Mouse (Mus musculus): ENCODE results near the gene Eif3l. TPM values are rescaled to one million over a fixed set of nuclear protein-coding genes. Genes with fewer than 3 reads are reported as not detected.

The Eif3l gene
- 232 and 241 TPM in 2 replicates for polyA plus RNA-seq (2016; fragmentation: Nextera tagmentation; extraction: Ambion mirVana)

- WGBS: 1% methylated on average over 49 of the region's 49 CpGs
- H3K4me2 ChIP-seq: peak within 1 kb of the TSS; percentile 94
- H3K9me3 ChIP-seq: no peaks in the 10 kb centered on the region
- H3K27me3 ChIP-seq: no peaks in the 10 kb centered on the region
- H3K36me3 ChIP-seq: peaks cover 37% of the 10 kb centered on the region
- H3K4me3 ChIP-seq (replicated peaks): peak within 1 kb of the TSS; percentile 92
- H3K27ac ChIP-seq: peak within 1 kb of the TSS; percentile 87
- ATAC-seq (ENCODE audit: insufficient number of reproducible peaks, insufficient read depth, low FRiP score, low TSS enrichment, low read depth): peak; percentile 82; the same call in 1 of the 2 replicates
- peaks cover 17% of the 10 kb centered on the region for H3K4me1 ChIP-seq (replicated peaks)
- H3K9ac ChIP-seq (replicated peaks): peak within 1 kb of the TSS; percentile 86
Measured at GRCm38 (mm10) chr15:79074913-79075532, at the start of gene Eif3l. Gene Eif3l (plus strand): TSS chr15:79075179.

DNA sequence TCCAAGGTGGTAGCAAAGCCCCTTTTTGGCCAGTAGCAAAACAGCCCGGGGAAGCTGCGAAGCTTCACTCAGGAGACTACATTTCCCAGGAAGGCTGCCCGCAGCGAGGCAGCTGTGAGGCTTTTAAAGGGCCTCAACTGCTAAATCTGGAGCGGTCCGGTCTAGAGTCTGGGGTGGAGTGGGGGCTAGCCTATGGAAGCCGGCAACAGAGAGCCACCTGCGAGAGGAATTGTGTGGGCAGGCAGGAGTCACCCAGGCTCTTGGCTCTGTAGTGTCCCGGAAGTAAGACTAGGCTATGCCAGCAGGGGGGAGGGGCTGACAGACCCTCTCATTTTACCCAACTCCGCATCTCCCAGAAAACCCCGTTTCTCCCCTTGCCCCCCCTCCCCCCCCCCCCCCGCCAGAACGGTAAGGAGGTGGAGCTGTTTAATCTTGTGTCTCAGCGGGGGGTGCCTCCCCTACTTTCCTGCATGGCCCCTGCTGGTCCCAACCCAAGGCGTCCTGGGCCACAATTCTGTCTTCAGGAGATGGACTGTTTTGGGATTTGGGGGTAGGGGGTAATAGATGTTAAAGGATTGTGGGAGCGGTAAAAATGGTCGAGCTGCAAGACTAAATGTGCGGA lies 49.2 kb upstream of the Eif3l start:
- Histone ChIP-seq H3K4me3 (replicated peaks) (peak overlapping the region; percentile 17; the same call in 1 of the 2 replicates), H3K9ac (replicated peaks) (peak overlapping the region; percentile 42; the same call in 1 of the 2 replicates), H3K4me1 (replicated peaks) (peaks cover 36% of the 10 kb centered on the region), H3K27ac (no peak overlapping the region), H3K4me2 (peak overlapping the region; percentile 47), H3K36me3 (no peaks in the 10 kb centered on the region), H3K9me3 (no peaks in the 10 kb centered on the region), H3K27me3 (no peaks in the 10 kb centered on the region; the same call in 1 of the 2 replicates)
- 11% methylated on average over 14 of the region's 18 CpGs for WGBS
- ATAC-seq (ENCODE audit: insufficient number of reproducible peaks, insufficient read depth, low FRiP score, low TSS enrichment, low read depth): no peak

DNA sequence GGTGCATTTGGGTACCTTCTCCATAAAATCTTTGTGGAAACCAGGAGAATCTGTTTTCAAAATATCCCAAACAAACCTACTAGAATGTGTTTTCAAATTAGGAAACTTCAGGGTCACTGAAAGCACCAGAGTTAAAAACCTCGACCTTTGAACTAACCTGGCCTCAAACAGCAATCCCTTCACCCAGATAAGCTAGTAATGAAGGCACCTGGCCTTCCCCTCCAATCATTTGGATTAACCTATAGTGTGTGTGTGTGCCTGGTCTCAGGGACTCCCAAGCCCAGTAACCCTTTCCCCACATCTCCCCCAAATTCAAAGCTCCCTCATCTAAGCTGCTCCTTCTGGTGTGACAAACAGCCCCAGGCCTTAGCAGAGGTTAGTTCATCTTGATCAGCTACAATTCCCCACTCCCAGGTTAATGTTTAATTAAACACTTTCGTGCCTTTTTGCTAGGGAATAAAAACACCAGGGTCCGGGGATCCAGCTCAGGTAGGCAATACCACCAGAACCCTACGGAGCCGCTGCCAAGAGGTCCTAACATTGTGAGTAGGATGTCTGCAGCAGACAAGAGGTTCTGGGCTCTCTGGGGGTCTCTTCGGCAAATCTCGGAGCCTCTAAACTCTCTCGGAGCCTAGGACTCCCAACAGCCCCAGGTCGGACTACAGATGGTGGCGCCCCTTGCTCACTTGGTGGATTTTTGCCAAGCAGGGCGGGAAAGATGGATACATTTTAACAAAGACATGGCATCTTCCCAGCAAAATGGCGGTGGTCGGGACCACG lies 48.3 kb upstream of the Eif3l start:
- H3K9ac ChIP-seq (replicated peaks): peak overlapping the region; percentile 100; the same call in 1 of the 2 replicates
- no peak for ATAC-seq (ENCODE audit: insufficient number of reproducible peaks, insufficient read depth, low FRiP score, low TSS enrichment, low read depth)
- H3K4me1 ChIP-seq (replicated peaks): peaks cover 44% of the 10 kb centered on the region

GRCm38 (mm10) chr15:79027291-79028205 lies 47.4 kb upstream of the Eif3l start:
- peak overlapping the region; percentile 100 for H3K9ac ChIP-seq (replicated peaks)
- peak overlapping the region; percentile 79 for H3K4me3 ChIP-seq (replicated peaks)
- H3K36me3 ChIP-seq: 0 out of 2 replicates have a peak, but pooled peaks cover 3% of the 10 kb centered on the region
- H3K9me3 ChIP-seq: no peaks in the 10 kb centered on the region
- H3K4me1 ChIP-seq (replicated peaks): peaks cover 43% of the 10 kb centered on the region
- WGBS: 6% methylated on average over 46 of the region's 46 CpGs
- no peaks in the 10 kb centered on the region; the same call in 1 of the 2 replicates for H3K27me3 ChIP-seq
- ATAC-seq (ENCODE audit: insufficient number of reproducible peaks, insufficient read depth, low FRiP score, low TSS enrichment, low read depth): no peak
- H3K4me2 ChIP-seq: peak overlapping the region; percentile 73
- peak overlapping the region; percentile 99 for H3K27ac ChIP-seq

More for the DNA sequence above, 48.3 kb upstream of the Eif3l start:
- WGBS: 48% methylated on average over 14 of the region's 14 CpGs
- Histone ChIP-seq H3K9me3 (no peaks in the 10 kb centered on the region), H3K27ac (peak overlapping the region; percentile 53; the same call in 1 of the 2 replicates), H3K36me3 (no peaks in the 10 kb centered on the region), H3K27me3 (no peaks in the 10 kb centered on the region; the same call in 1 of the 2 replicates), H3K4me2 (peak overlapping the region; percentile 73), H3K4me3 (replicated peaks) (peak overlapping the region; percentile 79)

DNA sequence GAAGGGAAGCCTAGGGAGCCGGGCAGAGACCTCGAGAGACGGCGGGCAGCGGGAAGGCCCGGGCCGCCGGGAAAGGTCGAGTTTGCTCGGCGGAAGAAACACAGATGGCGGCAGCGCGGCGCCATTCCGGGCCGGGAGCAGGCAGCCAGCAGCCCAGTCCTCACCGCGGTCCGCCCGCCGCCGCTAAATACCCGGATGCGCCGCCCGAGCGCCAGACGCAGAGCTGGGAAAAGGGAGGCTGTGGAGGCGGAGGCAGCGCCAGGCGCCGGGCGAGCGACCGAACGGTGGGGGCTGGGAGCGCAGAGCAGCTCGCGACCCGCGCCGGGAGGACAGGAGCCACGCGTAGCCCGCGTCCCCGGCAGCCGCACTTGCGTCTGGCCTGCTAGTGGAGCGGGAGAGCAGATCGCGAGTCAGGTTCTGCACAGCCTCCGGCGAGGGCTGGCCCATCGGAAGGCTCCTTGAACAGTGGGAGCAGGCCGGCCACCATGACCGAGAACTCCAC lies 46.7 kb upstream of the Eif3l start, which contains the start of gene H1f0:
H1f0 (plus strand) TSS at position 214 of the 502 bp plus-strand sequence.
- WGBS: 0% methylated on average over 58 of the region's 58 CpGs
- peaks cover 37% of the 10 kb centered on the region for H3K4me1 ChIP-seq (replicated peaks)

DNA sequence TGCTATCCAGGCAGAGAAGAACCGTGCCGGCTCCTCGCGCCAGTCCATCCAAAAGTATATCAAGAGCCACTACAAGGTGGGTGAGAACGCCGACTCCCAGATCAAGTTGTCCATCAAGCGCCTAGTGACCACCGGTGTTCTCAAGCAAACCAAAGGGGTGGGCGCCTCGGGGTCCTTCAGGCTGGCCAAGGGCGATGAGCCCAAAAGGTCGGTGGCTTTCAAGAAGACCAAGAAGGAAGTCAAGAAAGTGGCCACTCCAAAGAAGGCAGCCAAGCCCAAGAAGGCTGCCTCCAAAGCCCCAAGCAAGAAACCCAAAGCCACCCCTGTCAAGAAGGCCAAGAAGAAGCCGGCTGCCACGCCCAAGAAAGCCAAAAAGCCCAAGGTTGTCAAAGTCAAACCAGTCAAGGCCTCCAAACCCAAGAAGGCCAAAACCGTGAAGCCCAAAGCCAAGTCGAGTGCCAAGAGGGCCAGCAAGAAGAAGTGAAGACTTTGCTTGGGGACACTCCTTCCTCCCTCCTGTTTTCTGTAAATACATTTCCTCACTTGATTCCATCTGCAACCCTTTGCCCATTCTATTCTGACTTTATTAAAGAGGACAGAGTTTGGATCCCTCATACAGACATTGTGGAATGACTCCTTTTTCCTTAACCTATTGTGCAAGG lies 46.0 kb upstream of the Eif3l start:
- Histone ChIP-seq H3K27me3 (no peaks in the 10 kb centered on the region), H3K27ac (peak overlapping the region; percentile 99), H3K9ac (replicated peaks) (peak overlapping the region; percentile 100), H3K4me2 (peak overlapping the region; percentile 73), H3K9me3 (no peaks in the 10 kb centered on the region), H3K4me3 (replicated peaks) (peak overlapping the region; percentile 79), H3K36me3 (peaks cover 7% of the 10 kb centered on the region), H3K4me1 (replicated peaks) (peaks cover 37% of the 10 kb centered on the region)
- no peak for ATAC-seq (ENCODE audit: insufficient number of reproducible peaks, insufficient read depth, low FRiP score, low TSS enrichment, low read depth)
- WGBS: 26% methylated on average over 16 of the region's 16 CpGs

More for the DNA sequence above, 46.7 kb upstream of the Eif3l start, which contains the start of gene H1f0:
- peak within 1 kb of the TSS; percentile 99 for H3K27ac ChIP-seq
- H3K4me2 ChIP-seq: peak within 1 kb of the TSS; percentile 73
- peak within 1 kb of the TSS; percentile 79 for H3K4me3 ChIP-seq (replicated peaks)
- H3K27me3 ChIP-seq: no peaks in the 10 kb centered on the region; the same call in 1 of the 2 replicates
- peak; percentile 63 for ATAC-seq (ENCODE audit: insufficient number of reproducible peaks, insufficient read depth, low FRiP score, low TSS enrichment, low read depth)
- no peaks in the 10 kb centered on the region for H3K9me3 ChIP-seq
- peak within 1 kb of the TSS; percentile 100 for H3K9ac ChIP-seq (replicated peaks)
- 0 out of 2 replicates have a peak, but pooled peaks cover 3% of the 10 kb centered on the region for H3K36me3 ChIP-seq

GRCm38 (mm10) chr15:79029519-79030241 lies 45.3 kb upstream of the Eif3l start:
- ATAC-seq (ENCODE audit: insufficient number of reproducible peaks, insufficient read depth, low FRiP score, low TSS enrichment, low read depth): no peak
- Histone ChIP-seq H3K4me3 (replicated peaks) (peak overlapping the region; percentile 79), H3K4me1 (replicated peaks) (peaks cover 37% of the 10 kb centered on the region), H3K9ac (replicated peaks) (peak overlapping the region; percentile 100), H3K27me3 (no peaks in the 10 kb centered on the region), H3K9me3 (no peaks in the 10 kb centered on the region), H3K4me2 (peak overlapping the region; percentile 73), H3K36me3 (peaks cover 14% of the 10 kb centered on the region), H3K27ac (peak overlapping the region; percentile 75)
- WGBS: 10% methylated on average over 11 of the region's 11 CpGs

DNA sequence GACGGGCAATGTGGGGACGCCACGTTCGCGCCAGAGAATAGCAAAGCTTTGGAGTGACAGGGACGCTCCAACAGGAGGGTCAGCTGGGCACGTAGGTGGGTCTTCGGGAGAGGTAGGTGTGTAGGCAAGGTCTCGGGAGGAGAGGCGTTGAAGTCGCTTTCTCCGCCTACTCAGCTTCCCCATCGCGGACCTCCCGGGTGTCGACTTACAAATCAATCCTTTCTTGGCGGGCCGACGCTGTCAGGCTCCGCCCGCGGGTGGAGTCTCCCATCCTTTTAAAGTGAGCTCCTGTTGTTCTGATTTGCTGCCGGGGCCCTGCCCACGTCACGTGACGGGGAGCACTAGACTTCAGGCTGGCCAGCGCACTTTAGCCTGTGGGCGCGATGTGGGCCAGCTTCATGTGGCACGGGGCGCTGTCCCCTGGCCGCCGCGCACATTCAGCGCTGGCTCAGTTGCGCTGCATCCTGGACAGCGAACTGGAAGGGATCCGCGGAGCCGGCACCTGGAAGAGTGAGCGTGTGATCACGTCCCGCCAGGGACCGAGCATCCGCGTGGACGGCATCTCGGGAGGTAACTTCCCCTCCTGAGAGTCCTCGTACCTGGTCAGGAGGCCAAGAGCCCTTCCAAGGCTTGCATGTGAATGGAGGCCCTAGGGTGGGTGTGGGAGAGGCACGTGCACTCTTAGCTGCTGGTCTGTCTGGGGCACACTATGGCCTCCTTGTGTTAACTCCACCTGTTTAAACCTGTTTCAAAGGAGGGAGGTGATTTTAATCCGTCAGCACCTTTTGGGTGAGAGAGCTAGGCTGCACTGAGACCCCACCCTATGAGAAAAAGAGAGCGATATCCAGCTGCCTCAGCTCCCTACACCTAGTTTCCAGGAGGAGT lies 44.2 kb upstream of the Eif3l start:
- H3K9me3 ChIP-seq: no peaks in the 10 kb centered on the region
- H3K9ac ChIP-seq (replicated peaks): peak overlapping the region; percentile 100
- H3K36me3 ChIP-seq: peaks cover 24% of the 10 kb centered on the region
- ATAC-seq (ENCODE audit: insufficient number of reproducible peaks, insufficient read depth, low FRiP score, low TSS enrichment, low read depth): peak; percentile 83
- H3K27me3 ChIP-seq: no peaks in the 10 kb centered on the region
- H3K4me3 ChIP-seq (replicated peaks): peak overlapping the region; percentile 79
- peak overlapping the region; percentile 73 for H3K4me2 ChIP-seq
- peak overlapping the region; percentile 78 for H3K27ac ChIP-seq
- H3K4me1 ChIP-seq (replicated peaks): peaks cover 31% of the 10 kb centered on the region
- WGBS: under 1% methylated on average over 52 of the region's 52 CpGs
